Mouse (Mus musculus): ENCODE results near the gene Eprs. TPM values are rescaled to one million over a fixed set of nuclear protein-coding genes. Genes with fewer than 3 reads are reported as not detected.

The Eprs gene
- total and polyA plus RNA-seq, 3 experiments = 208 to 234 (median 223) TPM

GRCm38 (mm10) chr1:185364183-185364540 lies 1.3 kb downstream of the Eprs start:
- Histone ChIP-seq H3K9ac (ENCODE audit: insufficient read depth, low read depth) (peak overlapping the region; percentile 98), H3K4me1 (ENCODE audit: control insufficient read depth in 1 of 2, insufficient read depth in 2 of 2) (peaks cover 2 to 37% of the 10 kb centered on the region in 2 experiments; a peak in 3 of 4 replicates), H3K4me2 (ENCODE audit: insufficient read depth, low read depth, poor library complexity, severe bottlenecking) (peak overlapping the region; percentile 98), H3K79me2 (replicated peaks; ENCODE audit: control insufficient read depth, extremely low read depth, insufficient read depth, poor library complexity, severe bottlenecking) (peaks cover 56% of the 10 kb centered on the region), H3K4me3 (replicated peaks in 1 of 3; ENCODE audit: low read depth in 2 of 3, low read length in 2 of 3, poor library complexity in 1 of 3) (peak overlapping the region; percentile 77 to 96 (median 94)), H3K36me3 (replicated peaks in 1 of 2; ENCODE audit: control insufficient read depth in 1 of 2, insufficient read depth in 1 of 2, low read length in 1 of 2) (peaks cover 11 to 42% of the 10 kb centered on the region in 2 experiments), H3K27ac (ENCODE audit: insufficient read depth, low read depth) (peak overlapping the region; percentile 74), H3K27me3 (replicated peaks) (no peaks in the 10 kb centered on the region), H3K9me3 (replicated peaks; ENCODE audit: low read length) (no peaks in the 10 kb centered on the region)
- TF ChIP-seq CHD1 (IDR thresholded peaks at IDR 0.05; ENCODE audit: low read depth, low read length) (0 out of 2 replicates have a peak, but pooled peaks have one; percentile 0), HCFC1 (IDR thresholded peaks at IDR 0.05; ENCODE audit: low read depth, low read length) (no peak)
- in situ Hi-C loops (cut with MboI; ENCODE audit: low pct_ligation_motif_present, low pct_unique_long_range_greater_than_20kb, low sequenced_read_pairs) = no loop called here
- dilution Hi-C loops (cut with MboI; ENCODE audit: extremely low pct_ligation_motif_present, extremely low pct_unique_long_range_greater_than_20kb, low sequenced_read_pairs) = no loop called here
- DNase-seq (ENCODE audit: extremely low read depth) = no peak

GRCm38 (mm10) chr1:185367383-185367782 lies 4.5 kb downstream of the Eprs start:
- dilution Hi-C loops (cut with MboI; ENCODE audit: extremely low pct_ligation_motif_present, extremely low pct_unique_long_range_greater_than_20kb, low sequenced_read_pairs) (no loop called here), in situ Hi-C loops (cut with MboI; ENCODE audit: low pct_ligation_motif_present, low pct_unique_long_range_greater_than_20kb, low sequenced_read_pairs) (no loop called here)
- peak overlapping the region; percentile 40; the same call in 1 of the 2 replicates for H3K27ac ChIP-seq (ENCODE audit: insufficient read depth, low read depth)

GRCm38 (mm10) chr1:185369979-185370378 lies 7.1 kb downstream of the Eprs start:
- in situ Hi-C loops (cut with MboI; ENCODE audit: low pct_ligation_motif_present, low pct_unique_long_range_greater_than_20kb, low sequenced_read_pairs) (no loop called here), dilution Hi-C loops (cut with MboI; ENCODE audit: extremely low pct_ligation_motif_present, extremely low pct_unique_long_range_greater_than_20kb, low sequenced_read_pairs) (no loop called here)
- Histone ChIP-seq H3K9ac (ENCODE audit: insufficient read depth, low read depth) (no peak overlapping the region), H3K36me3 (replicated peaks in 1 of 2; ENCODE audit: control insufficient read depth in 1 of 2, insufficient read depth in 1 of 2, low read length in 1 of 2) (peaks cover 53 to 86% of the 10 kb centered on the region in 2 experiments), H3K4me2 (ENCODE audit: insufficient read depth, low read depth, poor library complexity, severe bottlenecking) (no peak overlapping the region), H3K27me3 (replicated peaks) (no peaks in the 10 kb centered on the region), H3K79me2 (replicated peaks; ENCODE audit: control insufficient read depth, extremely low read depth, insufficient read depth, poor library complexity, severe bottlenecking) (peaks cover 78% of the 10 kb centered on the region), H3K4me1 (ENCODE audit: control insufficient read depth in 1 of 2, insufficient read depth in 2 of 2) (peaks cover 2 to 30% of the 10 kb centered on the region in 2 experiments; a peak in 3 of 4 replicates), H3K9me3 (replicated peaks; ENCODE audit: low read length) (no peaks in the 10 kb centered on the region), H3K4me3 (replicated peaks in 1 of 3; ENCODE audit: low read depth in 2 of 3, low read length in 2 of 3, poor library complexity in 1 of 3) (no peak overlapping the region), H3K27ac (ENCODE audit: insufficient read depth, low read depth) (no peak overlapping the region)
- TF ChIP-seq EP300 (IDR thresholded peaks at IDR 0.05; ENCODE audit: low read length) (no peak), SIN3A (IDR thresholded peaks at IDR 0.05; ENCODE audit: low read length) (no peak), CTCF (conservative IDR thresholded peaks at IDR 0.05 in 1 of 2, IDR thresholded peaks at IDR 0.05 in 1 of 2; ENCODE audit: low read depth in 2 of 2, low read length in 2 of 2) (no peak), IRF4 (IDR thresholded peaks at IDR 0.05; ENCODE audit: low read depth, low read length) (no peak), GABPA (IDR thresholded peaks at IDR 0.05; ENCODE audit: insufficient replicate concordance, low read depth, low read length) (no peak), USF1 (IDR thresholded peaks at IDR 0.05; ENCODE audit: low read depth, low read length) (no peak), MAX (IDR thresholded peaks at IDR 0.05; ENCODE audit: low read length) (no peak), ELF1 (IDR thresholded peaks at IDR 0.05; ENCODE audit: low read depth, low read length) (no peak), POLR2AphosphoS2 (IDR thresholded peaks at IDR 0.05; ENCODE audit: low read depth, low read length) (no peak)
- DNase-seq (ENCODE audit: extremely low read depth) = no peak

More at GRCm38 (mm10) chr1:185367383-185367782, 4.5 kb downstream of the Eprs start:
- Histone ChIP-seq H3K27me3 (replicated peaks) (no peaks in the 10 kb centered on the region), H3K36me3 (replicated peaks in 1 of 2; ENCODE audit: control insufficient read depth in 1 of 2, insufficient read depth in 1 of 2, low read length in 1 of 2) (peaks cover 33 to 63% of the 10 kb centered on the region in 2 experiments), H3K4me2 (ENCODE audit: insufficient read depth, low read depth, poor library complexity, severe bottlenecking) (peak overlapping the region; percentile 33), H3K4me3 (replicated peaks in 1 of 3; ENCODE audit: low read depth in 2 of 3, low read length in 2 of 3, poor library complexity in 1 of 3) (peak overlapping the region; percentile 10 to 44 (median 11)), H3K9ac (ENCODE audit: insufficient read depth, low read depth) (peak overlapping the region; percentile 71), H3K4me1 (ENCODE audit: control insufficient read depth in 1 of 2, insufficient read depth in 2 of 2) (peaks cover 2 to 29% of the 10 kb centered on the region in 2 experiments; a peak in 3 of 4 replicates), H3K79me2 (replicated peaks; ENCODE audit: control insufficient read depth, extremely low read depth, insufficient read depth, poor library complexity, severe bottlenecking) (peaks cover 83% of the 10 kb centered on the region), H3K9me3 (replicated peaks; ENCODE audit: low read length) (no peaks in the 10 kb centered on the region)
- no peak for DNase-seq (ENCODE audit: extremely low read depth)
- peak; percentile 58; the same call in 1 of the 2 replicates for TF ChIP-seq MAFK (IDR thresholded peaks at IDR 0.05; ENCODE audit: insufficient replicate concordance, low read length)
- TF ChIP-seq POLR2AphosphoS2 (IDR thresholded peaks at IDR 0.05; ENCODE audit: low read depth, low read length) = no peak
- peak; percentile 59; the same call in 1 of the 2 replicates for TF ChIP-seq MEF2A (IDR thresholded peaks at IDR 0.05; ENCODE audit: borderline replicate concordance, low read depth, low read length)
